Mouse (Mus musculus): ENCODE results near the gene Depdc7.

Depdc7 gene

GRCm38 (mm10) chr2:104716279-104716678, 26.4 kb downstream of the Depdc7 start, which contains the start of gene Pin1rt1:
Gene Pin1rt1, minus strand, starts transcription at chr2:104716379.
- no peak for DNase-seq (ENCODE audit: low spot score in 2 of 2)

GRCm38 (mm10) chr2:104714254-104714691, 28.4 kb downstream of the Depdc7 start:
- no peak for DNase-seq (ENCODE audit: low spot score in 2 of 2)

GRCm38 (mm10) chr2:104712486-104712809, 30.2 kb downstream of the Depdc7 start:
- DNase-seq (ENCODE audit: low spot score in 2 of 2): no peak

- DNase-seq (ENCODE audit: low spot score in 2 of 2): peak; percentile 62 to 84
Measured at GRCm38 (mm10) chr2:104711585-104712485, 30.8 kb downstream of the Depdc7 start, which contains the start of gene Tcp11l1. Gene Tcp11l1, minus strand, starts transcription at chr2:104712169.

- DNase-seq (ENCODE audit: low spot score in 2 of 2): no peak
Measured at GRCm38 (mm10) chr2:104710670-104711370, 31.9 kb downstream of the Depdc7 start.

- DNase-seq (ENCODE audit: low spot score in 2 of 2): no peak
Measured at GRCm38 (mm10) chr2:104709786-104710337, 32.8 kb downstream of the Depdc7 start.

GRCm38 (mm10) chr2:104704355-104704754, 38.3 kb downstream of the Depdc7 start:
- no peak for DNase-seq (ENCODE audit: low spot score in 2 of 2)

- no peak for DNase-seq (ENCODE audit: low spot score in 2 of 2)
Measured at GRCm38 (mm10) chr2:104703158-104703557, 39.5 kb downstream of the Depdc7 start.

- no peak for DNase-seq (ENCODE audit: low spot score in 2 of 2)
Measured at GRCm38 (mm10) chr2:104699659-104700058, 43.0 kb downstream of the Depdc7 start.

GRCm38 (mm10) chr2:104692551-104692950, 50.1 kb downstream of the Depdc7 start:
- DNase-seq (ENCODE audit: low spot score in 2 of 2): no peak

GRCm38 (mm10) chr2:104690720-104691119, 52.0 kb downstream of the Depdc7 start:
- DNase-seq (ENCODE audit: low spot score in 2 of 2): no peak

GRCm38 (mm10) chr2:104688724-104689123, 54.0 kb downstream of the Depdc7 start:
- DNase-seq (ENCODE audit: low spot score in 2 of 2): no peak

- no peak for DNase-seq (ENCODE audit: low spot score in 2 of 2)
Measured at GRCm38 (mm10) chr2:104688321-104688720, 54.4 kb downstream of the Depdc7 start.

GRCm38 (mm10) chr2:104687261-104687660, 55.4 kb downstream of the Depdc7 start:
- no peak for DNase-seq (ENCODE audit: low spot score in 2 of 2)

- peak; percentile 80 to 83 for DNase-seq (ENCODE audit: low spot score in 2 of 2)
Measured at GRCm38 (mm10) chr2:104685418-104685817, 57.3 kb downstream of the Depdc7 start.

GRCm38 (mm10) chr2:104684771-104685170, 57.9 kb downstream of the Depdc7 start:
- DNase-seq (ENCODE audit: low spot score in 2 of 2): no peak

- no peak for DNase-seq (ENCODE audit: low spot score in 2 of 2)
Measured at GRCm38 (mm10) chr2:104677326-104677725, 65.4 kb downstream of the Depdc7 start.
